Mouse (Mus musculus): ENCODE results near the gene Col5a1. TPM values are rescaled to one million over a fixed set of nuclear protein-coding genes. Genes with fewer than 3 reads are reported as not detected.

The Col5a1 gene
- polyA plus RNA-seq, 1 experiment from 2014 or later = 5.4 TPM

DNA sequence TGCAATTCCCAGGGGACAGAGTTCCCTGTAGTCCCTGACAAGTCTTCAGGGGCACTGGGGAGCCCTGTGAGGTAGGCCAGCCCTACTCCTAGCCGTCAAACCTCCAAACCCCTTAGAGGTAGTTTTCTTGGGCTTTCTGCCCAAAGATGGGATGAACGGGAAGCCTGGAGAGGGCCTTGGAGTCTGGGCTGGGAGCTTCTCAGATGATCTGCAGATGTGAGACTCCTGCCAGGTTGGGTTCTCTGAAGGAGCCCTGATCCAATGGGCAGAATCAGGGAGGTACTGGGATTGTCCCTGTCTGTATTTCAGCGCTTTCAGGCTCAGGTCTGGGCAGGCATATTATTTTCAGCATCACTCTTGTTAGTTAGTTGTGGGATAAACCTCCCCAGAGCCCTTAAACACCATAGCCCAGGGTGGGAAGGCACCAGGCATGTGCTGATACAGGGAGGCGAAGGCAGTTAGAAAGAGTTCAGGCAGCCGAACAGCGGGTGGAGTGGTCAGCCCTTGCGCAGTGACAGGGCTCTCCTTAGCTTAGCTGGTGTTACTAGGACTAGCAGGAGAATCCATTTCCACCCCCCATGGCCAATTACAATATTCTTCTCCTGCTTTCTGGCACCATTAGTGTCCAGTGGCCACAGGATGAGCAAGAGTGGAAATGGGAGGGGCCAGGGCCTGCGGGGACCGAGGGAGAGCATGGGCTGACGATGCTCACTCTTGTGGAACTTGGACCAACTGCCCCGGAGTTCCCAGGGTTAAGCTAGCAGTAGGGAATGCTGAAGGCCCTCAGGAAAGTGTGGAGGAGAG is 1.4 kb downstream of the Col5a1 start:
- peak overlapping the region; percentile 93 for H3K4me2 ChIP-seq (replicated peaks)
- 23% methylated on average over 11 of the region's 11 CpGs for WGBS
- peaks cover 32% of the 10 kb centered on the region for H3K4me1 ChIP-seq
- H3K27me3 ChIP-seq = peaks cover 13% of the 10 kb centered on the region; the same call in 1 of the 2 replicates
- ATAC-seq (replicated peaks) = no peak
- H3K9ac ChIP-seq (replicated peaks) = no peak overlapping the region
- no peak overlapping the region for H3K27ac ChIP-seq (replicated peaks)
- no peaks in the 10 kb centered on the region for H3K36me3 ChIP-seq
- no peaks in the 10 kb centered on the region for H3K9me3 ChIP-seq
- peak overlapping the region; percentile 49 for H3K4me3 ChIP-seq

GRCm38 (mm10) chr2:27888603-27889545 is 2.6 kb downstream of the Col5a1 start:
- peaks cover 13% of the 10 kb centered on the region; the same call in 1 of the 2 replicates for H3K27me3 ChIP-seq
- no peak overlapping the region for H3K4me2 ChIP-seq (replicated peaks)
- no peak for ATAC-seq (replicated peaks)
- H3K27ac ChIP-seq (replicated peaks) = no peak overlapping the region
- no peak overlapping the region for H3K9ac ChIP-seq (replicated peaks)
- H3K4me3 ChIP-seq = no peak overlapping the region
- H3K36me3 ChIP-seq = no peaks in the 10 kb centered on the region
- WGBS = 35% methylated on average over 10 of the region's 10 CpGs
- peaks cover 32% of the 10 kb centered on the region for H3K4me1 ChIP-seq
- no peaks in the 10 kb centered on the region for H3K9me3 ChIP-seq

- 87% methylated on average over 7 of the region's 7 CpGs for WGBS
- no peak overlapping the region for H3K4me2 ChIP-seq (replicated peaks)
- H3K9me3 ChIP-seq = no peaks in the 10 kb centered on the region
- no peak overlapping the region for H3K9ac ChIP-seq (replicated peaks)
- H3K36me3 ChIP-seq = no peaks in the 10 kb centered on the region
- H3K4me1 ChIP-seq = peaks cover 18% of the 10 kb centered on the region
- H3K27me3 ChIP-seq = peaks cover 13% of the 10 kb centered on the region; the same call in 1 of the 2 replicates
- H3K27ac ChIP-seq (replicated peaks) = no peak overlapping the region
- H3K4me3 ChIP-seq = no peak overlapping the region
- no peak for ATAC-seq (replicated peaks)
Measured at GRCm38 (mm10) chr2:27891922-27892541, 5.8 kb downstream of the Col5a1 start.

DNA sequence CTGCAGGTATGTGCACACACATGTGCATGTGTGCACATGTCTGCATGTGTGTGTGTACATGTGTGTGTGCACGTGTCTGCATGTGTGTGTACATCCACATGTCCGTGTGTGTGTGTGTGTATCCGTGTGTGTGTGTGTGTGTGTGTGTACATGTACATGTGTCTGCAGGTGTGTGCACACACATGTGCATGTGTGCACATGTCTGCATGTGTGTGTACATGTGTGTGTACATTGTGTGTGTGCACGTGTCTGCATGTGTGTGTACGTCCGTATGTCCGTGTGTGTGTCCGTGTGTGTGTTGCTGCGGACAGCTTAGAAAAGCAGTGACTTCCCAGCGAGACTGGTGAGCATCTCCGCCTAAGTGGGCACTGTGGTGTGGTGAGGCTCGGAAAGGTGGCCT is 6.8 kb downstream of the Col5a1 start:
- Histone ChIP-seq H3K9me3 (no peaks in the 10 kb centered on the region), H3K27ac (replicated peaks) (no peak overlapping the region), H3K27me3 (peaks cover 5% of the 10 kb centered on the region; the same call in 1 of the 2 replicates), H3K9ac (replicated peaks) (no peak overlapping the region), H3K36me3 (no peaks in the 10 kb centered on the region), H3K4me2 (replicated peaks) (no peak overlapping the region), H3K4me1 (peaks cover 13% of the 10 kb centered on the region), H3K4me3 (no peak overlapping the region)
- 91% methylated on average over 12 of the region's 12 CpGs for WGBS
- ATAC-seq (replicated peaks) = no peak

DNA sequence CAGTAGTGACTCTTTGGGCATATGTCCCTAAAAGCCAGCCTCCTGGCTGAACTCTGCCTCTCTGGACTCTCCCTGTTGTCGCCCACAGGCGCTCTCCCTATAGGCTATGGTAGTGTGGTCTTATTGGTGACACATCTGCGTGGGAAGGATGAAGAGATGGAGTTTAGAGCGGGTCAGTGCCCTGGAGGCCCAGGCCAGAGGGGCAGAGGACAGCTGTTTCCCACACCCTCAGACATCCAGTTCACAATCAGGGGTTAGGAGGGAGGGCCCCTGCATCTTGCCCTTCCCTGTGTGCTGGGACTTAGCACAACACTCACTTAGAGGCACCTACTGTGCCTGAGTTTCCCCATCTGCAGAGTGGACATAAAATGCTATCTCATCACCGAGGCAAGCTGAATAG is 8.8 kb downstream of the Col5a1 start:
- Histone ChIP-seq H3K36me3 (no peaks in the 10 kb centered on the region), H3K4me1 (no peaks in the 10 kb centered on the region), H3K27ac (replicated peaks) (no peak overlapping the region), H3K4me2 (replicated peaks) (no peak overlapping the region), H3K4me3 (no peak overlapping the region), H3K27me3 (no peaks in the 10 kb centered on the region), H3K9ac (replicated peaks) (no peak overlapping the region), H3K9me3 (no peaks in the 10 kb centered on the region)
- 79% methylated on average over 5 of the region's 5 CpGs for WGBS
- ATAC-seq (replicated peaks) = no peak

GRCm38 (mm10) chr2:27895648-27896047 is 9.4 kb downstream of the Col5a1 start:
- no peak overlapping the region for H3K9ac ChIP-seq (replicated peaks)
- H3K4me1 ChIP-seq = no peaks in the 10 kb centered on the region
- H3K27me3 ChIP-seq = no peaks in the 10 kb centered on the region
- WGBS = 77% methylated on average over 4 of the region's 4 CpGs
- no peak overlapping the region for H3K4me3 ChIP-seq
- H3K9me3 ChIP-seq = no peaks in the 10 kb centered on the region
- ATAC-seq (replicated peaks) = no peak
- H3K4me2 ChIP-seq (replicated peaks) = no peak overlapping the region
- H3K27ac ChIP-seq (replicated peaks) = no peak overlapping the region
- H3K36me3 ChIP-seq = no peaks in the 10 kb centered on the region

- WGBS = 73% methylated on average over 6 of the region's 6 CpGs
- ATAC-seq (replicated peaks) = no peak
- Histone ChIP-seq H3K4me1 (no peaks in the 10 kb centered on the region), H3K36me3 (no peaks in the 10 kb centered on the region), H3K4me3 (no peak overlapping the region), H3K27ac (replicated peaks) (no peak overlapping the region), H3K9ac (replicated peaks) (no peak overlapping the region), H3K27me3 (no peaks in the 10 kb centered on the region), H3K4me2 (replicated peaks) (no peak overlapping the region), H3K9me3 (no peaks in the 10 kb centered on the region)
Measured at GRCm38 (mm10) chr2:27897161-27897560, 10.9 kb downstream of the Col5a1 start.

GRCm38 (mm10) chr2:27899894-27900293 is 13.7 kb downstream of the Col5a1 start:
- no peaks in the 10 kb centered on the region for H3K27me3 ChIP-seq
- no peak overlapping the region for H3K4me3 ChIP-seq
- no peaks in the 10 kb centered on the region for H3K36me3 ChIP-seq
- no peak overlapping the region for H3K27ac ChIP-seq (replicated peaks)
- no peak overlapping the region for H3K9ac ChIP-seq (replicated peaks)
- no peaks in the 10 kb centered on the region for H3K4me1 ChIP-seq
- no peaks in the 10 kb centered on the region for H3K9me3 ChIP-seq
- no peak overlapping the region for H3K4me2 ChIP-seq (replicated peaks)
- no peak for ATAC-seq (replicated peaks)
- WGBS = 62% methylated on average over 3 of the region's 3 CpGs

DNA sequence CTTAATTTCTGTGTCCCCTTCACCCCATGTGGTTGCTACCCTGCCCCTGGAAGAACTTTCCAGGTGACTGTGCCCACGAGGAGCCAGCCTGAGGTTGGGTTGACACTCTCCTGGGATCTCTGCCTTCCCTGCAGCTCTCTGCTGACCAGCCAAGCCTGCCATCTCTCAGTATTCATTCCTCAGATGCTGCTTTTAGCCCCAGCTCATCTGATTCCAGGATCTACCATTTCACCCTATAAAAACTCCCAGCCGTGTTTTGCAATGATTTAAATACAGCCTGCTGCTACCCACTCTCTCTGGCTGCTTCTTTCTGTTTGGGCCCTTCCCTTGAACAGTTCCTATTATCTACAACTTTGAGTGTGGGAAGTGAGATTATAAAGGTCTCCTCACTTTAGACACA is 14.9 kb downstream of the Col5a1 start:
- no peaks in the 10 kb centered on the region for H3K27me3 ChIP-seq
- H3K4me2 ChIP-seq (replicated peaks) = no peak overlapping the region
- no peak overlapping the region for H3K27ac ChIP-seq (replicated peaks)
- H3K9me3 ChIP-seq = no peaks in the 10 kb centered on the region
- H3K36me3 ChIP-seq = no peaks in the 10 kb centered on the region
- 54% methylated on average over 2 of the region's 2 CpGs for WGBS
- no peak for ATAC-seq (replicated peaks)
- H3K9ac ChIP-seq (replicated peaks) = no peak overlapping the region
- no peaks in the 10 kb centered on the region for H3K4me1 ChIP-seq
- H3K4me3 ChIP-seq = no peak overlapping the region

DNA sequence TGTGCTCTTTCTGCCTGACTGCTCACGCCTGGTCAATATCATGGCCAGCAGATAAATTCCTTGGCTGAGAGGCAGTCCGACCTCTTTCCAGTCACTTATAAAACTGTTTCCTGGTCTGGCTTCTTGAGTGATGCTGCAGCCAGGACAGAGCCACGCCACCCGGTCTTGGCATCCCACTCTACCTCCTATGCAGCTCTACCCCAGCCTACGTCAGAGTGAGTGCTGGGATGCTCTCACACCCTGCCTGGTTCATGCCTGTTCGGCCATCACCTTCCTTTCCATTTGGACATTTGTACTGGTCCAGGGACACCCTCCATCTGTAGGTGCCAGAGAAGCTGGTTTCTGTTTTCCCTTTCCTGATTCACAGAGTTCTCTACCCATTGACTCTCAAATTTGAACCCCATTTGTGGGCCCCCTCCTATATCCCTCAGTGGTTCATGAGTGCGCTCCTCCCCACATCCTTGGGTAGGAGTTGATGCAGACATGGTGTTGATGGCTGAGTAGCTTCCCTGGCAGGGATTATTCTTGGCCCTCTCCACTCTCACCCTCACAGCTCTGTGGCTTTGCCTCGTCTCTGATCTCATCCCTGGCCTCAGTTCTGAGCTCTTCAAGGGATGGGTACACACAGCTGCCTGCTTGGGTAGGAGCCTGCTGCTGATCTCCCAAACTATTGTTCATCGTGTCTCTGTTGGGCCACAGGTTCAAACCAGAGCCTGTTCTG is 15.5 kb downstream of the Col5a1 start:
- no peak overlapping the region for H3K4me3 ChIP-seq
- H3K9me3 ChIP-seq = no peaks in the 10 kb centered on the region
- H3K9ac ChIP-seq (replicated peaks) = no peak overlapping the region
- H3K27me3 ChIP-seq = no peaks in the 10 kb centered on the region
- H3K4me1 ChIP-seq = no peaks in the 10 kb centered on the region
- no peaks in the 10 kb centered on the region for H3K36me3 ChIP-seq
- 78% methylated on average over 9 of the region's 9 CpGs for WGBS
- H3K4me2 ChIP-seq (replicated peaks) = no peak overlapping the region
- ATAC-seq (replicated peaks) = no peak
- H3K27ac ChIP-seq (replicated peaks) = no peak overlapping the region

GRCm38 (mm10) chr2:27902318-27902717 is 16.1 kb downstream of the Col5a1 start:
- Histone ChIP-seq H3K4me1 (no peaks in the 10 kb centered on the region), H3K9me3 (no peaks in the 10 kb centered on the region), H3K4me2 (replicated peaks) (no peak overlapping the region), H3K27me3 (no peaks in the 10 kb centered on the region), H3K4me3 (no peak overlapping the region), H3K9ac (replicated peaks) (no peak overlapping the region), H3K27ac (replicated peaks) (no peak overlapping the region), H3K36me3 (no peaks in the 10 kb centered on the region)
- no peak for ATAC-seq (replicated peaks)
- WGBS = 50% methylated on average over 3 of the region's 3 CpGs
